Mouse (Mus musculus) gastrocnemius, postnatal 14 days (tissue): ENCODE data around the gene Nek8. TPM values are rescaled to one million over a fixed set of nuclear protein-coding genes. Genes with fewer than 3 reads are reported as not detected.
"Not testable (repeated sequence)": the region's sequence is repeated elsewhere in the genome, so short reads cannot be mapped to it uniquely, and the experiment has no call there.

Experiments used
- DNase-seq: peaks from one replicate; pipeline ENCODE4 v3.0.0; 2021; ENCODE audit warnings: mixed read lengths
- intact Hi-C: fragments of 180-260 bp; cut with DNase I; formaldehyde crosslinking; loops from one replicate; pipeline ENCODE4 v1.15.1; 2025; ENCODE audit warnings: low total_unique reads
- total RNA-seq, 2 experiments: library from RNA; stranded (reverse); gene quantifications; 2 replicates each; pipeline ENCODE4 v1.2.3; 2021

The Nek8 gene
- total RNA-seq, 2 experiments from 2014 or later: 1.4 to 2.1 TPM

- DNase-seq: peak; percentile 84
- intact Hi-C loops: no loop called here
Observed at GRCm38 (mm10) chr11:78188331-78189233, 12.1 kb upstream of the Nek8 start, which contains the start of gene Rab34. Rab34 (plus strand) TSS chr11:78188430.

- intact Hi-C loops, DNase-seq: not testable (repeated sequence)
Observed at GRCm38 (mm10) chr11:78184702-78185101, 8.2 kb upstream of the Nek8 start.

DNA sequence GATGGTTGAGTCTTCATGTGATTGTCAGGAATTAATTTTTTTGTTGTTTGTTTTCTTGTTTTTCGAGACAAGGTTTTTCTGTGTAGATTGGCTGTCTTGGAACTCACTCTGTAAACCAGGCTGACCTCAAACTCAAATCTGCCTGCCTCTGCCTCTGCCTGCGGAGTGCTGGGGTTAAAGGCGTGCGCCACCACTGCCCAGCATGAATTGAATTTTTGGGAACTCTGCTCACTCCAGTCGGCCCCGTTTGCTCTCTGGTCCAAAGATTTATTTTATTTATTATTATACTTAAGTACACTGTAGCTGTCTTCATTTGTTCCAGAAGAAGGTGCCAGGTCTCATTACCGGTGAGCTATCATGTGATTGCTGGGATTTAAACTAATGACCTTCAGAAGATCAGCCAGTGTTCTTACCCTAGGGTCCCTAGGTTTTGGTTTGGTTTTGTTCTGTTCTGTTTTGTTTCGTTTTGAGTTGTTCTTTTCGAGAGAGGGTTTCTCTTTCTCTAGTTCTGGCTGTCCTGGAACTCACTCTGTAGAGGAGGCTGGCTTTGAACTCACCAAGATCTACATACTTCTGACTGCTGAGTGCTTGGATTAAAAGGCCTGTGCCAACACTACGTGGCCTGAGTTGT lies 7.5 kb upstream of the Nek8 start:
- DNase-seq: no peak
- intact Hi-C loops: no loop called here

- intact Hi-C loops: no loop called here
- peak; percentile 67 for DNase-seq
Observed at GRCm38 (mm10) chr11:78182961-78183844, 6.7 kb upstream of the Nek8 start, which contains the start of gene Rpl23a. Rpl23a (minus strand) TSS chr11:78183584.

DNA sequence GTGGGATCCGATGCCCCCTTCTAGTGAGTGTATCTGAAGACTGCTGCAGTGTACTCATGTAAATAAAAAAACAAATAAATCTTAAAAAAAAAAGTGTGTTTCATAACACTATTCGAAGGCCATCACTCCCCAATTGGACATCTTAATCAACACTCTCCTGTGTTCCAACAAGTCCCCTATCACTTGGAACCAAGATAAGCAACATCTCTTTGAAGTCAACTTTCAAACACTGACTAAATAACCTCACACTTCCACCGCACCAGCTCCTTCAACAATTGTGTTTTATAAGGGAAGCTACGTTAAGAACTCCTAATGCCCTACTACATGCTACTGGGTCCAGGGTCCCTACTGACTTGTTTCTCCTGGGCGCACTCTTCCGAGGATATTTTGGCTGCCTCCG lies 6.0 kb upstream of the Nek8 start:
- intact Hi-C loops: no loop called here
- DNase-seq: no peak

DNA sequence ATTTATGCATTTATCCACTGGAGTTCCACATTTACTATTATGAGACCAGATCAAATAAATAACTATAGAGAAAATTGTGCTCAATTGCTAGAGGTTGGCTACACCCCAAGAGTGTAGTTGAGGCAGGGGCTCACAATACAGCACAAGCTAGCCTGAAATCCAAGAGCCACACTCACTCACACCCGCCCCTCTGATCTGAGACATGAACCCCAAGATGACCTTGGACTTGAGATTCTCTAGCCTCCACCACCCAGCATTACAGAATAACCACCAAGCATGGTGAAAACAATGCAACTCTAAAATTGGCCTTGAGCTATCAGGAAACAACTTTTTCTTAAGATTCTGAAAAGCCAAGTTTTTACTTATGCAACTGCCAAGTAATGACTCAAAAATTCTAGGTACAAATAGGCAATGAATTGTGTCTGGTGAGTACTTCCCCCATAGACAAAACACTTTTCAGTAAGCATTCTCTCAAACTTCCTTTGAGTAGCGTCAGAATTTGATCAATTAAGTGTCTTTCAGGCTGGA lies 5.4 kb upstream of the Nek8 start:
- intact Hi-C loops: no loop called here
- DNase-seq: no peak

- intact Hi-C loops: no loop called here
- DNase-seq: no peak
Observed at GRCm38 (mm10) chr11:78180081-78180761, 3.7 kb upstream of the Nek8 start.

DNA sequence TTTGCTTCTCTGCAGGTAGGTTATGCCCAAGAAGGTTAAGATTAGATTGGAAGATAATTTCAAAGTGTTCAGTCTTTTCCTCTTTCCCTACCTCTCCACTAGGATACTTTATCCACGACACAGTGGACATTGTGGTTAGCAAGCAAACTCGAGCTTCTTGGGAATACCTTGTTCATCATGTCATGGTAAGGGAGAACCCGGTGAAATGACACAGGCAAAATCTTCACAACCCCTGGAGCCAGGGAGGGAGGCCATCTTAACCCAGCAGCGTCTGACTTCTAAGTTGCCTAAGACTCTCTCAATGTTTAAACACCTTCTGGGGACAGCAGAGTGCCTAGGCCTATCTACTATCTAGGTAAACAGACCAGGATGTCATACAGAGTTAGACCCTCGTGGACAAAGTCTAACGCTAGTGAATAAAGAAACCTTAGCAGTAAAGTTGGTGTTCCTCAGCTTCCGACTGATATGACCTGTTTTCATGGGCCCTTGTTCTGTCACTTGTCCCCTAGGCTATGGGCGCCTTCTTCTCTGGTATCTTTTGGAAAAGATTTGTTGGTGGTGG lies 3.0 kb upstream of the Nek8 start:
- no peak for DNase-seq
- intact Hi-C loops: loop anchor here (5.0 kb wide), 1 partner anchor 122 kb away; no protein-coding TSS in a partner anchor

DNA sequence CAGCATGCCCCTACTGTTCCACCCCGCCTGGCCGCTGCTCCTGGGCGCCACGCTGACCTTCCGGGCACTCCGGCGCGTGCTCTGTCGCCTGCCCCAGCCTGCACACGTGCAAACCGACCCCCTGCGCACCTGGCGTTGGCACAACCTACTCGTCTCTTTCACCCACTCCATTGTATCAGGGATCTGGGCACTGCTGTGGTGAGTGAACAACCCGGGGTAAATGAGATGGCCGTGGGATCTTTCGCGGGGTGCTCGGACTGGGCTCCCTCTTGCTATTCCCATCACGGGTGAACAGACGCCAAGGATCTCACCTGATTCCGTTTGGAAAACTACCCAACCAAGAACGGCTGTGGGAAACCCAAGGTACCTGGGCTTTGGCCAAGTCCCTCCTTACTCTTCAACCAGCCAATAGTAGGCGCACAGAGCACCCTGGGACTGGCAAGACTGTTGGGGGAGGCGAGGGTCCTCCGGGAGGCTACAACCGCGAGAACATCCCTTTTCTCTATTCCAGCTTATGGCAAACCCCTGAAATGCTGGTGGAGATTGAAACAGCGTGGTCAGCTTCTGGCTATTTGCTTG lies 2.5 kb upstream of the Nek8 start:
- intact Hi-C loops: loop anchor here (5.0 kb wide), 1 partner anchor 122 kb away; no protein-coding TSS in a partner anchor

DNA sequence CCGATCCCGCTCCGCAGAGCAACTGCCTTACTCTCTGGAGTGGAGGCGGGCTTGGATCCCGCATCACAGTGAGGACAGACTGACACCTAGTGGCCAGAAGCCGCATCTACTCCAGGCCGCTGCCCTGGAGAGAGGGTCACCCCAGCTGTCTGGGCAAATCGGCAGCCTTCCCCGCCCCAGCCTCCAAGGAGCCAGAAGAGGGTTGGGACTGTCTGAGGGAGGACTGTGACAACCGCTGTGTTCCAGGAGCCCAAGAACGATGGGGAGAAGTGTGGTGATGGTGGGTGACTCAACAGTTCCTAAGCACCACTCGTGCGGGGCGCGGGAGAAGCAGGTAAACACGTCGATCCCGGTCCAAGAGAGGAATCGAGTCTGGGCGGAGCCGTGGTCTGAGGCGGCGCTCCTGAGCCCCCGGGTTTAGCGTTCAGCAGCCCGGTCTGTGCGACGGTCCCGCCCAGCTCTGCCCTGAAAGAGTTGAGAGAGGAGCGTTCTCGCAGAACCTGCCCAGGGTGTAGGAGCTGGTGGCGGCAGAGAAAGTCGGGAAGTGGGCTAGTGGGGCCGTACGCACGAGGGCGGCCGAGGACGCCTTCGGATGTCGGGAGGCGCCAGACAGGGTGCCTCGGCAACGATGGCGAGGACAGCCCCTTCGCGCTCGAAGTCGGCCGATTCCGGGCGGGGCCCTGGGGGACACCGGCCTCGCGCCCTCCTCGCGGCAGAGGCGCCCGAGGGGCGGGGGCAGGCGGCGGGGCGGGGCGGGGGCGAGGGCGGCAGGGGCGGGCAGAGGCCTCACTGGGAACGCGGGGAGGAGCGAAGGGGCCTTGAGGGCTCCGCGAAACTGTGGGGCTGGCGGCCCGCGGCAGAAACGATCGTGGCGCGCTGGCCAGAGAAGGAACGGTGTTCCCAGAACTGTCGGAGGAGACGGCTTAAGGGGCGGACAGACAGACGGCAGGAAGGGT lies 1.7 kb upstream of the Nek8 start:
- intact Hi-C loops: loop anchor here (5.0 kb wide), 1 partner anchor 121 kb away; no protein-coding TSS in a partner anchor
- peak; percentile 95 for DNase-seq

More for the DNA sequence above, 2.5 kb upstream of the Nek8 start:
- peak; percentile 61 for DNase-seq

GRCm38 (mm10) chr11:78177437-78177836 lies 962 bp upstream of the Nek8 start:
- DNase-seq: no peak
- intact Hi-C loops: loop anchor here (5.0 kb wide), 1 partner anchor 120 kb away; no protein-coding TSS in a partner anchor

- intact Hi-C loops: loop anchor here (5.0 kb wide), 1 partner anchor 120 kb away; no protein-coding TSS in a partner anchor
- DNase-seq: no peak
Observed at GRCm38 (mm10) chr11:78176905-78177331, 443 bp upstream of the Nek8 start.

GRCm38 (mm10) chr11:78175771-78176401 lies 589 bp downstream of the Nek8 start:
- DNase-seq: no peak
- intact Hi-C loops: loop anchor here (5.0 kb wide), 1 partner anchor 119 kb away; no protein-coding TSS in a partner anchor

DNA sequence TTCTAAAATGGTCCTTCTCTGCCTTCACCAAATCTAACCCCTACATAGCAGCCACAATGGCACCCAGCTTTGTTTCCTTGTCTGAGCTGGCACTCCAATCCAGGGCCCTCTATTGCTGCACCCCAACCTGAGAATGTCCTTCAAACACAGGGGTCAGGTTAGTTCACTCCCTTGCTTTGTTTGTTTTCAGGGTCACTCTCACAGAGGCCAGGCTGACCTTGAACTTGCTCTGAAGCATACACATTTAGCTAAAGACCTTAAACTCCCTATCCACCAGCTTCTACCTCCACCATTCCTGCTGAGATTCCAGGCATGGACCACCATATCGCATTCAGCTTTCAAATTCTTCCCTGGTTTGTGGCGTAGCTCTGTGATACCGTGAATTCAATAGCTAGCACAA lies 2.0 kb downstream of the Nek8 start:
- DNase-seq: no peak
- intact Hi-C loops: no loop called here

DNA sequence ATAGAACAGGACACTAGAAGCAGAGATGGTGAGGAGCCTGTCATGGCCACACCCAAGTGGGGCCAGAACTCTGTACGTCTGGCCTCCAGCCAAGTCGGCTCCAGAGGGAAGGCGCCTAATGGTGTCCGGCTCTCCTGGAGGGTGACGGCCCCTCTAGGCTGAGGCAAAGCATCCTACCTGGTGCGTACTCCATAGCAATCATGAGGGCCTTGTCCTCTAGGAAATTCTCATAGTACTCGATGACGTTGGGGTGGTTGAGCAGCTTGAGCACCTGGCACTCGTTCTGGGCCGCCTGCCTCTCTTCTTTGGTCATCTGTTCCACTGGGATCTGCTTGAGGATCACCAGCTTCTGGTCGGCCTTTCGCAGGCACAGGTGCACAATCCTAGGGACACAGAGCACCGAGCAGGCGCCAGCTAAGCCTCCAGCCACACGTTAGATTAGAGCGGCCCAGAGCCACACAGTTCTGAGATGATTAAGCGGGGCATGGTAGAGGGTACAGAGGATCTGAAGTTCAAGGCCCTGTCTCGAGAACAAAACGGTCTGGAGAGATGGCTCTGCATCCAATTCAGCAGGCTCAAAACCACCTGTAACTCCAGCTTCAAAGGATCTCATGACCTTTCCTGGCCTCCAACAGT lies 3.6 kb downstream of the Nek8 start:
- intact Hi-C loops: no loop called here
- DNase-seq: no peak
